In the genomic region with DNA sequence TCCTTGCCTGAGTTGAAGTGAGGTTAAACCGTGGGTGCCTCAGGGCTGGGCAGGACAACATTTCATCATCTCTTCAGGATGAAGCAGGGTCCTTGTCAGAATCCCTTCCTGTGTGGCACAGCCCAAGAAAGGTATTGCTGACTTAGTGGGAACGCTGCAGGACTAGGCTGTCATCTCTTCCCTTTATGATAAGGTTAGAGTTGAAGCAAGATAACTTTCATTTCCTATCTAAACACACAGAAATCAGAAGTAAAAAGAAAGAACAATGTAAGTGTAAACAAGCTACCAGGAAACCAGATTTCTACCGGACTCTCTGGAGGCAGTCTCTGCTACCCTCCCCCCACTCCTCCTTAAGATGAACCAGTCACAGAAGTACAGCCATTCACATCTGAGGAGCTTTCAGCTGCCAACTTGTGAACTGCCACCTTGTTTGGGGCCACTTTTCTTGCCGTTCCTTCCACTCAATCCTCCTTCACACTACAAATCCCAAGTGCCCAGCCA, we compare ENCODE assay signal across 12 mouse cellular contexts. TPM values are rescaled to one million over a fixed set of nuclear protein-coding genes. Genes with fewer than 3 reads are reported as not detected.
A peak's percentile ranks its signal among the peaks of the same experiment; 100 is the strongest.
DNase-seq lines count a peak whose midpoint lies in the region; ATAC-seq lines count a peak whose summit lies in the region.
"Had no signal": no experiment of that assay in that cellular context is flagged by ENCODE, and none has a peak within 500 bp of the region (broad histone marks: within the 10 kb centered on the region; RNA-seq: fewer than 3 reads in every experiment).

No protein-coding gene starts in this region.

- no peaks in the 10 kb centered on the region for H3K27me3 ChIP-seq in intestine, embryonic 16.5 days (replicated peaks; ENCODE audit: control insufficient read depth, insufficient read depth, low read length)
- peaks cover 14% of the 10 kb centered on the region; the same call in 1 of the 2 replicates for H3K27me3 ChIP-seq in midbrain, embryonic 15.5 days (replicated peaks)
- H3K27me3 ChIP-seq in midbrain, embryonic 10.5 days (ENCODE audit: low read depth, poor library complexity, severe bottlenecking) = peaks cover 41% of the 10 kb centered on the region
- H3K27me3 ChIP-seq: stomach, embryonic 15.5 days had no signal

- DNase-seq in 416B (ENCODE audit: low read depth) = peak; percentile 26
- peak; percentile 65 for DNase-seq in CD4-positive, CD25-positive, alpha-beta regulatory T cell, adult 2 months (ENCODE audit: low read depth, low spot score)
- DNase-seq in lung, postnatal 4 days = peak; percentile 62 to 70
- DNase-seq in midbrain, embryonic 10.5 days (ENCODE audit: low spot score) = no peak
- DNase-seq in cerebellum, postnatal 14 days = no peak
- DNase-seq: adrenal gland, adult 2 months; embryo, embryonic 11 days; kidney, postnatal 14 days had no signal

- H3K36me3 ChIP-seq in intestine, embryonic 16.5 days (ENCODE audit: control insufficient read depth, insufficient read depth, low read length) = no peaks in the 10 kb centered on the region
- no peaks in the 10 kb centered on the region for H3K36me3 ChIP-seq in midbrain, embryonic 15.5 days (replicated peaks)
- no peaks in the 10 kb centered on the region for H3K36me3 ChIP-seq in midbrain, embryonic 10.5 days
- H3K36me3 ChIP-seq: neural tube, embryonic 13.5 days; stomach, embryonic 15.5 days had no signal

- H3K4me1 ChIP-seq in intestine, embryonic 16.5 days (ENCODE audit: control insufficient read depth, insufficient read depth, low read length) = peaks cover 14% of the 10 kb centered on the region
- H3K4me1 ChIP-seq in midbrain, embryonic 15.5 days = peaks cover 10% of the 10 kb centered on the region
- peaks cover 14% of the 10 kb centered on the region for H3K4me1 ChIP-seq in midbrain, embryonic 10.5 days
- H3K4me1 ChIP-seq: stomach, embryonic 15.5 days had no signal

- WGBS in intestine, embryonic 16.5 days = 19% methylated on average over 4 of the region's 4 CpGs
- WGBS in midbrain, embryonic 15.5 days = 40% methylated on average over 4 of the region's 4 CpGs
- 41% methylated on average over 4 of the region's 4 CpGs for WGBS in midbrain, embryonic 10.5 days

- H3K9ac ChIP-seq in intestine, embryonic 16.5 days (ENCODE audit: low read depth, low read length) = no peak overlapping the region
- no peak overlapping the region for H3K9ac ChIP-seq in midbrain, embryonic 15.5 days
- H3K9ac ChIP-seq: neural tube, embryonic 13.5 days; stomach, embryonic 15.5 days had no signal

- 0 out of 2 replicates have a peak, but pooled peaks have one; percentile 21 for ATAC-seq in intestine, embryonic 16.5 days
- no peak for ATAC-seq in midbrain, embryonic 15.5 days (replicated peaks)

- H3K4me3 ChIP-seq in intestine, embryonic 16.5 days (ENCODE audit: low read length) = no peak overlapping the region
- no peak overlapping the region for H3K4me3 ChIP-seq in midbrain, embryonic 15.5 days
- no peak overlapping the region for H3K4me3 ChIP-seq in midbrain, embryonic 10.5 days
- H3K4me3 ChIP-seq: neural tube, embryonic 13.5 days; stomach, embryonic 15.5 days had no signal

- peak overlapping the region; percentile 10; the same call in 1 of the 2 replicates for H3K4me2 ChIP-seq in intestine, embryonic 16.5 days (ENCODE audit: low read depth, low read length)
- no peak overlapping the region for H3K4me2 ChIP-seq in midbrain, embryonic 15.5 days
- H3K4me2 ChIP-seq: neural tube, embryonic 13.5 days; stomach, embryonic 15.5 days had no signal

- H3K27ac ChIP-seq in intestine, embryonic 16.5 days (ENCODE audit: low read length) = peak overlapping the region; percentile 7; the same call in 1 of the 2 replicates
- no peak overlapping the region for H3K27ac ChIP-seq in midbrain, embryonic 15.5 days
- H3K27ac ChIP-seq in midbrain, embryonic 10.5 days (replicated peaks) = no peak overlapping the region
- H3K27ac ChIP-seq: neural tube, embryonic 13.5 days; stomach, embryonic 15.5 days had no signal

- H3K9me3 ChIP-seq in intestine, embryonic 16.5 days (ENCODE audit: control insufficient read depth, low read length) = no peaks in the 10 kb centered on the region
- H3K9me3 ChIP-seq in midbrain, embryonic 15.5 days = no peaks in the 10 kb centered on the region
- H3K9me3 ChIP-seq in midbrain, embryonic 10.5 days (replicated peaks) = no peaks in the 10 kb centered on the region
- H3K9me3 ChIP-seq: neural tube, embryonic 13.5 days; stomach, embryonic 15.5 days had no signal

RNA-seq across cellular contexts. Expression of a gene that starts 3.3 kb away (rescaled TPM):
- polyA plus RNA-seq in intestine, embryonic 16.5 days (2015; fragmentation: Nextera tagmentation; extraction: Ambion mirVana) = 85.0 and 104 TPM in 2 replicates
- polyA plus RNA-seq in midbrain, embryonic 15.5 days (2015; fragmentation: Nextera tagmentation; extraction: Ambion mirVana) = 2.6 and 3.8 TPM in 2 replicates
- 0.25 and 0.78 TPM in 2 replicates for polyA plus RNA-seq in midbrain, embryonic 10.5 days (2016; fragmentation: Nextera tagmentation; extraction: Ambion mirVana)

Comparison
In these comparisons a context has a peak if more than half of its experiments do, and no peak if none do; other contexts are left out.
1. DNase-seq: peak in 416B (single experiment), CD4-positive, CD25-positive, alpha-beta regulatory T cell, adult 2 months (single experiment) and lung, postnatal 4 days (2 of 2); none in midbrain, embryonic 10.5 days (single experiment) and cerebellum, postnatal 14 days (0 of 2).
2. RNA of a gene that starts 3.3 kb away (polyA plus RNA-seq): 85.0 to 104 TPM in intestine, embryonic 16.5 days; 2.6 to 3.8 TPM in midbrain, embryonic 15.5 days and 0.25 to 0.78 TPM in midbrain, embryonic 10.5 days; every median in the first group is over 10 times any median in the second.